Mouse (Mus musculus) CD4-positive naive resting alpha-beta T cell, adult 57 days (primary cell): ENCODE results near the gene Ptpn6. TPM values are rescaled to one million over a fixed set of nuclear protein-coding genes. Genes with fewer than 3 reads are reported as not detected.

Experiments
- total RNA-seq: library from RNA; stranded (reverse); gene quantifications from one replicate; pipeline ENCODE4 v1.2.4, GENCODE M21; 2023

Ptpn6 gene
- total RNA-seq = 178 TPM

DNA sequence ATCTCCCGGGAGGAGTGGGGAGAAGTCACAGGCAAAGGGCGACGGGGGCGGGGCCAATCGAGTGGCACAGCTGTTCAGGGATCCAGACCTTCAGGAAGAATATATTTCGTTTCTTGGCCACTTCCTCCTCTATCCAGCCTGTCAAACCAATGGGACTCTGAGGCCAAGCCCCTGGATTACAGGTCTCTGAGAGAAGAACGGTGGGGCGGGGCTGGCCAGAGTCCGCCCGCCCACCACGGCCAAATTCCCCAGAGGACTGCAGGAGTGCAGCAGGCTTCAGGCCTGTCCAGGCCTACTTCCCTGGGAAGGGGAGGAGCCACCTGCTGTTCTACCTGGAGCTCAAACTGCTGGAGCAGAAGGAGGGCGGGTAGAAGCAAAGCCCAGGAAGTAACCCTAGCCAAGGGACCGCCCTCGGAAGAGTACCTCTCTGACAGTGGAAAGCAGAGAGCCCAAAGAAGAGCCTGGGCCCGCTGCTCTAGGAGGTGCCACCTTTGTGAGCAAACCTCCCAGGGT lies at the start of gene Ptpn6:
TSS of gene Ptpn6 (minus strand) at position 204 of the 513 bp plus-strand sequence.

DNA sequence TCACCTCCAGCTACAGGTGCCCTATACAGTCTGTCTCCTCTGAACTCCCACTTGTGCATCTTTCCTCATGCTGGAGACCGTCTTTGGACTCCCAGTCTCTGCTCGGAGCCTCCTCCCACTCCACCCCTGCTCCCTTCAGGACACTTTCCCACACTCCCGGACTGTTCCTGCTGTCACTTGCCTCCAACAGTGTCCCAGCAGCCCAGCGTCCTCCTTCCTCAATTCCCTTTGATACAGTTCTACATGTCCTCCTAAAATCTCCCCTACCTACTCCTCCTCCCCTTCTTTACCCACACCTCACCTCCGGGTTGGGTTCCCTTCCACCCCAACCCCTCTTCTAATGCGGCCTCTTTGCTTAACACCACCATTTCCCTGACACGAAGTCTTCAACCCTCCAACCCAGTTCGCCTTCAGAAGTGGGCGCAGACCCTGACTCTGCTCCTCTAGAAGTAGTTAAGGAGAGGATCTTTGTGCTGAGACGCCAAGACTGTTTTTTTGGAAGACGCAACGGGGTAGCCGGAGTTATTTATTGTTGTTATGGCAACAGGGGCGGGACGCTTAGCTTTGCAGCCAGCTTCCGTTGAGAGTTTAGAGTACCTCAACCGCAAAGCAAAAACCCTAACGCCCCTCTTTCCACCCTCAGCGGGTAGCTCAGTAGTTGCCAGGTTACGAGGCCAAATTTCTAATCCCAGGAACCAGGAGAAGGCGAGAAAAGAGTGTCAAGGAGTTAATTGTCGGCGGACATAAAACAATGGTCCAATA lies 40.9 kb upstream of the Ptpn6 start, which contains the start of gene Lrrc23:
TSS of gene Lrrc23 (minus strand) at position 506 of the 762 bp plus-strand sequence.

DNA sequence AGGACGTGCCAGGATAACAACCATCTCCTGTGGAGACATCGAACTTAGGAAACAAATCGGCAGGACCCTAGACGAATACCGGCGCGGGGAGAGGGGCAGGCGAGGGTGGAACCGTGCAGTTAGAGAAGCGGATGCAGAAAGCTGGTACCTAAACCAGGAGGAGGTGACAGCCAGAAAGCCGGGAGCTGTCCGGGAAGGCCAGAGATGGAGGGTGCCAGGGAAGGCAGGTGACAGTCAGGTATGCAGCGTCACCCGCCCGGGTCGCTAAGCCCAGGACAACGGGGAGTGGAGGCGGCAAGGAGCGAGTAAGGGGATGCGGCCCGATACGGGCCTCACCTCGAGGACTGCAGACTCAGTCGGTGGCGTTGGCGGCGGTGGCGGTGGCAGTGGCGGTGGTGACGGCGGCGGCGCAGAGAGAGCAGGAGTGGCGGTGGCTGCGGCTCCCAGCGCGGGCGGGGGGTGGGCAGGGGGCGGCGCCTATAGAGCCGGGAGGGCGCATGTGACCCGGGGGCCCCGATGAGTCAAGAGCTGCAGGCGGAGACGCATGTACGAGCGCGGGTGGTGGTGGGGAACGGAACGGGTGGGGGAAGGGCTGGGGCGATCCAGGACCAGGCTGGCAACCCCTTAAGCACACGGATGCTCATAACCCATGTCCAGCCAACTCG lies 30.7 kb upstream of the Ptpn6 start, which contains the start of gene Eno2:
TSS of gene Eno2 (minus strand) at position 573 of the 665 bp plus-strand sequence.

DNA sequence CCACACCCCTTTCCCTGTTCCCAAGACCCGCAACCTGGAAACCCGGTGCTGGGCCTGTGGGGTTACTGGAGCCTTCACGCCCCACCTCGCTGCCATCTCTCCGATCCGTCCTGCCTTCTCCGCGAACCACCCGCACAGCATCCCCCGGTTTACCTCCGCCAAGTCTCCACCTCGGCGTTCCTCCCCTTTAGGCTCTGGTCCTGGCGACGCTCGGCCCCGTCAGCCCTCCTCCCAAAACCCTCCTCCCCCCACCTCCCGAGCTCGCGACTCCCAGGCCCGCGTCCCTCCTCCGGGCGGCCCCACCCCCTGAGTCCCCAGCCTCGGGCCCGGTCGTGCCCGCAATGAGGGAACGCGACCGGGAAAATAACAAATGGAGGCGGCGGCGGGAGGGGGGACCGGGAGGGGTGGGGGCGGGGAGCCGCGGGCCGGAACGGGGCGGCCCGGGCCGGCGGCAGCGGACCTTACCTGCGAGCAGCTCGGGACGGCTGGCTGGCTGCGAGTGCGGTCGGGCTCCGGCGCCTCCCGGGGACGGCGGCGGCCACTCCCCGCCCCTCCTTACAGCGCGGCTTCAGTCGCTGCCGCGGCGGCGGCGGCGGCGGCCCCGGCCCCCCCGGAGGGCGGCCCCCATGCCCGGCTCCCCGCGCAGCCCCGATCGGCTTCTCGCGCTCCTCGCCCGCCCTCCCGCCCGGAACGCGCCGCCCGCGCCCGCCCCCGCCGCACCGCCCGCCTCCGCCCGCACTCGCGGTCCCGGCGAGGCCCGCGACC lies 17.5 kb upstream of the Ptpn6 start, which contains the start of the genes Gm45234 and Atn1:
TSS of gene Gm45234 (minus strand) at position 191 of the 765 bp plus-strand sequence.
TSS of gene Atn1 (minus strand) at position 694 of the 765 bp plus-strand sequence.

DNA sequence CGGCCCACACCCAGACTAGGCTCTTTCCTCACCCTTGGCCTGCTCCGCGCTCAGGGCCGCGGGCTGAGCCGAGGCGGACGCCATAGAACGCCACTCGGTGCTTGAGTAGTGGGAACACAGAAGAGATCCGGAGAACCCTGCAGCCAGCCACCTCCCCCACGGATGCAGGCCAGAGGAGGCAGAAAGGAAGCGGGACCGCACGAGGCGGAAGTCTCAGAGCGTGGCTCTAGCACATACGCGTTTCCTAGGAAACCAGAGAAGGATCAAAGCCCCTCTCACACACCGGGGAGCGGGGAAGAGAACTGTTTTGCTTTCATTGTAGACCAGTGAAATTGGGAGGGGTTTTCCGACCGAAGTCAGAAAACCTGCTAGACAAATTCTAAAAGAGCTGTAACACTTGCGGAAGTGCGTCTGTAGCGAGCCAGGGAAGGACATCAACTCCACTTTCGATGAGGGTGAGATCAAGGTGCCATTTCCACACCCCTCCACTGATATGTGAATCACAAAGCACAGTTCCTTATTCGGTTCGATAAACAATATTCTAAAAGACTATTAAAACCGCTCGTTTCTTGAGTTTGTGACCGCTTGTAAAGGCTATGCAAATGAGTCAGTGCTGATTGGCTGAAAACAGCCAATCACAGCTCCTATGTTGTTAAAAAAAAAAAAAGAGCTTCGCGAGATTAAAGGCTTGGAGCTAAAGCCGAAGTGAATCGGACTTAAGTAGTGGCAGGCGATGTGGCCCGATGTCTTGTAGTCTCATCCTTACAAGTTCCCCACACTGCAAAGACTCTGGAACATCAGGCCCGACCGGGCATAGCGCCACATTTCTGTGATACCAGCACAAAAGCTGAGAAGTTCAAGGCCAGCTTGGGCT lies 2.6 kb upstream of the Ptpn6 start, which contains the start of gene Grcc10:
TSS of gene Grcc10 (minus strand) at position 487 of the 874 bp plus-strand sequence.

DNA sequence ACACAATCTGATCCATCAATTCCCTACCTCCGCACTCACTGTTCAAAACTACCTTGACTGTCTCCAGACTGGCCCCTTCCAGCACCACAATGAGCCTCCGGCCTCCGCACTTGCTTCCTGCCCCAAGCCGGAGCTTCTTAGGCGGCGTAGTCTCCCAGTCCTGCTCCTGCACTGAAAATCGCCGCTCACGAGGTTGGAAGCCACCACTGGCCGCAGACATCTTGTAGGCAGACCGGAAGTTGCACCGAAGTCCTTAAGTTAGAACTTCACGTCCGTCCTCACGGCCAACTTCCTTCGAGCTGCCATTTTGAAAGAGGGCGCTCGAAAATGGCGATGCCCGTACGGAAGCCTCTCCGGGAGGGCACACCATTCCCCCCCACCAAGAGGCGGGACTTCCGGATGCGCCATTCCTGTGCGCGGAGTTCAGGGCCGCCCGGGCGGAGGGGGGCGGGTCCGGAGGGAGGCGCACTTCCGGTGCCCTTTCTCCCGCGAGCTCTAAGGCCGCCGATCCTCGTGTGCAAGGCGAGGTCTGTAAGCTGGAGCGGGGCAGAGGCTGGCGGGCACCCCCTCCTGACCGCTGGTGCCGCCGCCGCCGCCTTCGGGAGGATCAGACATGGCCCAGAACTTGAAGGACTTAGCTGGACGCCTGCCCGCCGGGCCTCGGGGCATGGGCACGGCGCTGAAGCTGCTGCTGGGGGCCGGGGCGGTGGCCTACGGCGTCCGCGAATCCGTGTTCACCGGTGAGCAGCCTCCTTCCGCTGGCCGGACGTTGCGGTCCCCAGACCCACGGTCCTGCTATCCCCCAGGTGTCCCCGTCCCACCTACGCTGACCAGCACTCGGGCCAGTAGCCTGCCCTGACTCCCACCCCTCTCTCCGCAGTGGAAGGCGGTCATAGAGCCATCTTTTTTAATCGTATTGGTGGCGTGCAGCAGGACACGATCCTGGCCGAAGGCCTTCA lies 26.4 kb downstream of the Ptpn6 start, which contains the start of the genes Emg1 and Phb2:
TSS of gene Emg1 (minus strand) at position 355 of the 959 bp plus-strand sequence.
TSS of gene Phb2 (plus strand) at position 513 of the 959 bp plus-strand sequence.

Other genes starting within 250 kb of the Ptpn6 start
- 0.24 TPM for gene C1rl, start 245.6 kb downstream of the Ptpn6 start, total RNA-seq
- 2.0 TPM for gene C1ra, start 226.3 kb downstream of the Ptpn6 start, total RNA-seq
- gene C1s1, start 196.4 kb downstream of the Ptpn6 start, total RNA-seq = 2.8 TPM
- not detected for gene C1rb, start 168.4 kb downstream of the Ptpn6 start, total RNA-seq
- 0.21 TPM for gene C1s2, start 102.6 kb downstream of the Ptpn6 start, total RNA-seq
- gene Lpcat3, start 75.7 kb downstream of the Ptpn6 start, total RNA-seq = 82.6 TPM
- 168 TPM for gene Emg1, start 26.5 kb downstream of the Ptpn6 start, total RNA-seq
- 186 TPM for gene Phb2, start 26.4 kb downstream of the Ptpn6 start, total RNA-seq
- 265 TPM for gene Grcc10, start 2.7 kb upstream of the Ptpn6 start, total RNA-seq
- gene Gm45234, start 17.3 kb upstream of the Ptpn6 start, total RNA-seq = 1.5 TPM
- gene Atn1, start 17.8 kb upstream of the Ptpn6 start, total RNA-seq = 188 TPM
- 2.7 TPM for gene Eno2, start 31.0 kb upstream of the Ptpn6 start, total RNA-seq
- 10.8 TPM for gene Lrrc23, start 41.0 kb upstream of the Ptpn6 start, total RNA-seq
- gene Spsb2, start 69.9 kb upstream of the Ptpn6 start, total RNA-seq = 3.6 TPM
- 31.2 TPM for gene Tpi1, start 75.6 kb upstream of the Ptpn6 start, total RNA-seq
- 58.0 TPM for gene Usp5, start 90.8 kb upstream of the Ptpn6 start, total RNA-seq
- gene Cdca3, start 90.8 kb upstream of the Ptpn6 start, total RNA-seq = 1.8 TPM
- not detected for gene Gnb3, start 101.6 kb upstream of the Ptpn6 start, total RNA-seq
- 1.0 TPM for gene P3h3, start 119.0 kb upstream of the Ptpn6 start, total RNA-seq
- gene Gpr162, start 125.3 kb upstream of the Ptpn6 start, total RNA-seq = 2.3 TPM
- 458 TPM for gene Cd4, start 149.5 kb upstream of the Ptpn6 start, total RNA-seq
- 1.6 TPM for gene Lag3, start 173.0 kb upstream of the Ptpn6 start, total RNA-seq
- gene Ptms, start 181.4 kb upstream of the Ptpn6 start, total RNA-seq = 75.5 TPM
- gene Mlf2, start 192.7 kb upstream of the Ptpn6 start, total RNA-seq = 86.9 TPM
- gene Cops7a, start 226.8 kb upstream of the Ptpn6 start, total RNA-seq = 35.8 TPM